Mouse (Mus musculus) bone marrow macrophage, adult 2 months (primary cell): ENCODE measurements around the gene Slc41a3.

Source experiments
- CTCF ChIP-seq: IDR thresholded peaks from 2 replicates; pipeline ENCODE4 v1.5.1; 2012; ENCODE audit warnings: low read depth, mild to moderate bottlenecking, low read length, moderate library complexity
- POLR2A ChIP-seq: IDR thresholded peaks from 2 replicates; pipeline ENCODE4 v1.6.1; 2012; ENCODE audit warnings: mild to moderate bottlenecking, low read depth, low read length, borderline replicate concordance

GRCm38 (mm10) chr6:90567928-90568327 is 36.6 kb upstream of the Slc41a3 start:
- no peak for TF ChIP-seq POLR2A
- no peak for TF ChIP-seq CTCF
